Mouse (Mus musculus): ENCODE results near the gene Npepps.

GRCm38 (mm10) chr11:97226131-97226530, 54.3 kb downstream of the Npepps start:
- TF ChIP-seq CTCF (IDR thresholded peaks at IDR 0.05; ENCODE audit: low read depth, low read length) (no peak), GATA2 (IDR thresholded peaks at IDR 0.05; ENCODE audit: borderline replicate concordance, low read depth, low read length) (no peak)
